Mouse (Mus musculus) thymus, postnatal 14 days (tissue): ENCODE measurements around the gene Cyb561.

Source experiments
- DNase-seq: peaks from one replicate; pipeline ENCODE4 v3.0.0; 2021

The Cyb561 gene

DNA sequence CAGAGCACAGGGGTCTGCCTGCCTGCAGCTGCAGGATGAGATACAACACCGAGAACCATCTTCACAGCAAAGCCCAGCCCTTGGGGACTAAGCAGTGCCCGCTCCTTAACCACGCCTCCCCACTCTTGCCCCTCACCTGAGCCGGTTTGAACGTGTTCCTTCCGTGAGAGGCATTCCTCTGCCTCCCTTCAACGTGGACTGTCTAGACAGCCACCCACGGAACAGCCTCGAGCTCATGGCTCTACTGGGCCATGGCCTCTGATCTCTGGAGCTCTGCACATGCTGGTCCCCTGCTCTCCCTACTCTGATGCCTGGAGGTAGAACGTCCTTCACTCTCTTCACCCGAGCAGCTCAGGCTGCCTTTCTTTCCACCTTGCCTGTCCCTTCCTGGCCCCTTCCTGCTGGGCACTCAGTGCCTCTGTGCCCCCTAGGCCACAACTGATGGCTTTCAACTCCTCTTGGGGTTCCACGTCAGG lies at the start of gene Cyb561:
TSS of gene Cyb561 (minus strand) at position 426 of the 476 bp plus-strand sequence.
- no peak for DNase-seq

- DNase-seq = peak; percentile 31
Measured at GRCm38 (mm10) chr11:106001718-106002117, 48.6 kb upstream of the Cyb561 start.

GRCm38 (mm10) chr11:106000062-106000461 lies 46.9 kb upstream of the Cyb561 start:
- no peak for DNase-seq

DNA sequence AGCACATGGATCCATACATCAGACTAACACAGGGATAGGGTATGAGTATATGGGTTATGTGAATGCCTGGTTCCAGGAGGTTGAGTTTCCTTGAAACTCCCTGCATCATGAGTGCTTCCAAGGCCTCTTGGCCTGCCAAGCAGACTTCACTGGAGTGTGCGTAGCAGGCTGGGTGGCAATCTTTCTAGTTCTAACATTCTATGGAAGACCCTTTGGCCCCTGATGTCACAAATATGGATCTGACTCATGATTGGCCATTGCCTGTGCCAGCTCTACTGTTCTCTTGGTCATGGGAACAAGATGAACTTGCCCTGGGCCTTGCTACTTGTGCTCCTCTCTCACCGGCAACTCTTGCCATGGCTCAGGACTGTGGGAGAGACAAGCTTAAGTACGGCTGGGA lies 41.2 kb upstream of the Cyb561 start, which contains the start of gene Ace3:
TSS of gene Ace3 (plus strand) at position 301 of the 400 bp plus-strand sequence.
- no peak for DNase-seq

DNA sequence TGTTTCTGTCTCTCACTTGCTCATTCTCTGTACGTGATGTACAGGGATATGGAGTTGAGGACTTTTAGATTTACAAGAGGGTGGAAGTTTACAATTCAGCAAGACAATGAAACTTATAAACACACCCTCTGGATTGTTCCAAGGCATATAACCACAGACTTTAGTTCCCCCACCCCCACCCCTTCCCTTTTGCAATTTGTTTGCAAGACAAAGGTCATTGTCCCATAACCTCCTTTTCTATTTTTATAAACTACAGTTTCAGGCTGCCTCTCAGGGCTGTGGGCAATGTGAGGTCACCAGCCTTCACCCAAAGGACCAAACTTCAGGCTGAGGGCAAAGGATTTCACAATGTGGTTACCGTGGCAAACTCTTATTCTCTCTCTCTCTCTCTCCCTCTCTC lies 37.1 kb upstream of the Cyb561 start:
- DNase-seq = no peak

- DNase-seq = no peak
Measured at GRCm38 (mm10) chr11:105989446-105989845, 36.3 kb upstream of the Cyb561 start.

DNA sequence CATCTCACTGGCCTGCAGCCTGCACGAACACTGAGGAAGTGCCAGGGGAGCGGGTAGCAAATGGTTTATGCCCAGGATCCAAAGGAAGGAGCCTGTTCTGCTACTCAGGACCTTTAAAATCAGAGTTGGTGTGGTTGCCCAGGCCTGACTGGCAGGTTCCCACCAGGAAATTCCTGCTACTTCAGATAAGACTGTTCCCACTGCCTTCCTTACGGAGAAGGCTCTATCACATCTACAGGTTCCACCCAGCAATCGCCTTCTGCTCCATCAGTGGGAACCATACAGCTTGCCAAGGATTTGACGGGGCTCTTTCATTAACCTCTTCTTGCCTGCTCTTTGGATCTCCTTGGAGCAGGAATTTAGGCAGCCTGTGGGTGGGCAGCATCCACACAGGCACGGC lies 34.3 kb upstream of the Cyb561 start:
- no peak for DNase-seq

- DNase-seq = no peak
Measured at GRCm38 (mm10) chr11:105984452-105984851, 31.3 kb upstream of the Cyb561 start.

GRCm38 (mm10) chr11:105978634-105979033 lies 25.5 kb upstream of the Cyb561 start:
- DNase-seq = no peak

DNA sequence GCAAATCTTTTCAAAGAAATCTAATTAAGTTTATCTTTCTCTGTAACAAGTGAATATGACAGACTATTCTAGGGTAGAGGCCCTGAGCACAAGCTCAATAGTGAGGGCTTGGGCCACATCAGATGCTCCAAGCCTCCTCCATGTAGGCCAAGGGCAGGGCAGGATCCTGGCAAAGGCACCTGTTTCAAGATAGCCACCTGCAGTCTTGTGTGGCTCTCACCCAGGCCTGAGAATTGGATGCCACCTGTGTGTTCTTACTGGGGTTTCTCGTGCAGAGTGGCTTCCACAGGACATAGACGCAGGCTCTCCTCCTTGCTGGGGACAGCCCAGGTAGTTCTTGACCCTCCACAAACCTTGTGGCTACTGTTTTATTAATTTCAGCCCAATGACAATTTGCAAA lies 25.1 kb upstream of the Cyb561 start:
- DNase-seq = no peak

- DNase-seq = no peak
Measured at GRCm38 (mm10) chr11:105975636-105976035, 22.5 kb upstream of the Cyb561 start.

DNA sequence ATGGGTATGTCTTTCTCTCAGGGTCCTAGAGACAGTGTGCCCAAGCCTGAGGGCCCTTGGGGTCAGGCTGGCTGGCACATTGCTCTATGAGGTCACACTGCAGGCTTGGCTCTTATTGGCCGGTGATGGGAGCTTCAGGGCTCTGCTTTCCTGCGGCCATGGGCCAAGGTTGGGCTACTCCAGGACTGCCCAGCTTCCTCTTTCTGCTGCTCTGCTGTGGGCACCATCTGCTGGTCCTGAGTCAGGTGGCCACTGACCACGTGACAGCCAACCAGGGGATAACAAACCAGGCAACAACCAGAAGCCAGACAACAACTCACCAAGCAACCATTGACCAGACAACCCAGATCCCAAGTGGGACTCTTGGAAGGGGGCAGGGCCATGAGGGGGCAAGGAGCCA lies 21.9 kb upstream of the Cyb561 start:
- no peak for DNase-seq

DNA sequence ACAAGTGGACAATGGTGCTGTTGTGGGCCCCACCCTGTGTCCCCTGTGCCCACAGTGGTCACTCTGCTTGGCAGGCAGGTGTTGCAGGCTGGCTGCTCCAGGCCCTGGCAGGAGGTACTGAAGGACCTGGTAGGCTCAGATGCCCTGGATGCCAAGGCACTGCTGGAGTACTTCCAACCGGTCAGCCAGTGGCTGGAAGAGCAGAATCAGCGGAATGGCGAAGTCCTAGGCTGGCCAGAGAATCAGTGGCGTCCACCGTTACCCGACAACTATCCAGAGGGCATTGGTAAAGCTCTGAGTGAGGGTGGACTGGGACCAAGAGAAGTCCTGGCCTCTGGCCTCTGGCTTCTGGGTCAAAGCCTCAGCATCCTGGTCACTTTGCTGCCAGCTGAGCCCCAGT lies 21.5 kb upstream of the Cyb561 start:
- no peak for DNase-seq

GRCm38 (mm10) chr11:105969516-105969915 lies 16.4 kb upstream of the Cyb561 start:
- DNase-seq = peak; percentile 30

DNA sequence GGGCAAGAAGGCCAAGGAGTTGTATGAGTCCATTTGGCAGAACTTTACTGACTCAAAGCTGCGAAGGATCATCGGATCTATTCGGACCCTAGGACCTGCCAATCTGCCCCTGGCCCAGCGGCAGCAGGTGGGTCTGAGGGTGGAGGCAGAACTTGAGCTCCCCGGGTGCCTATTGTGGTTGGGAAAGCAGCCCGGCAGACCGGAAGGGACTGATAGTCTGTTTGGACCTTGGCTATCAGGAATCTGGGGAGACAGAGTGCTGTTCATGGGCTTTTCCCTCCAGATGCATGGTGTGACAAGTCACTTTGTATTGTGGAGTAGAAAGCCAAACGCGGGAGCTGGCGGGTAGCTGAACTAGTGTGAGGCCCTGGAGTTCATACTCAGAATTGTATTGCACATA lies 15.8 kb upstream of the Cyb561 start:
- DNase-seq = no peak

DNA sequence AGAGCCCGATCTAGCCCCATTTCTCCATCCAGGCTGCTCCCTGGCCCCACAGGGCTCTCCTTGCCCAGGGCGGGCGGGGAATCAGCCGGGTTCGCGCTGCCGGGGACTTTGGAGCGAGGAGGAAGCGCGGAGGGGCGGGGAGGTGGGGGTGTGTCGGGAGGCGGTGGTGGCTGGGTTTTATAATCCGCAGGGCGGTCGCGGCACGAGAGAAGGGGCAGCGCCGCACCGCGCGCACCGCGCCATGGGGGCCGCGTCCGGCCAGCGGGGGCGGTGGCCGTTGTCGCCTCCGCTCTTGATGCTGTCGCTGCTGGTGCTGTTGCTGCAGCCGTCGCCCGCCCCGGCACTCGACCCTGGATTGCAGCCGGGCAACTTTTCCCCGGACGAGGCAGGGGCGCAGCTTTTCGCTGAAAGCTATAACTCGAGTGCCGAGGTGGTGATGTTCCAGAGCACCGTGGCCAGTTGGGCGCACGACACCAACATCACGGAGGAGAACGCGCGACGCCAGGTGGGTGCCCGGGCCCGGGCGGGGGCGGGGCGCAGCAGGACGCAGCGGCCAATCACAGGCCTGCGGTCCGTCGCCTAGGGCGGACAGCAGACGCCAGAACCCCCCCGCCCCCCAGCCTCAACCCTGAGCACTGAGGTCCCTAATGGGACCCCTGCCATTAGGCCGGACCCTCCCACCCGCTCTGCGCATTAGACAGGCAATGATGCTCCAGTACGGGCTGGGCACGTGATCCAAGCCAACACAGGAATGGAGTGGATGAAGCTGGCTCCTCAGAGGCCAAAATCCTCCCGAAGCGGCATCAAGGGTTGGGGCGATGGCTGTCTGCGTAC lies 14.8 kb upstream of the Cyb561 start, which contains the start of gene Ace:
TSS of gene Ace (plus strand) at position 205 of the 834 bp plus-strand sequence.
- no peak for DNase-seq

DNA sequence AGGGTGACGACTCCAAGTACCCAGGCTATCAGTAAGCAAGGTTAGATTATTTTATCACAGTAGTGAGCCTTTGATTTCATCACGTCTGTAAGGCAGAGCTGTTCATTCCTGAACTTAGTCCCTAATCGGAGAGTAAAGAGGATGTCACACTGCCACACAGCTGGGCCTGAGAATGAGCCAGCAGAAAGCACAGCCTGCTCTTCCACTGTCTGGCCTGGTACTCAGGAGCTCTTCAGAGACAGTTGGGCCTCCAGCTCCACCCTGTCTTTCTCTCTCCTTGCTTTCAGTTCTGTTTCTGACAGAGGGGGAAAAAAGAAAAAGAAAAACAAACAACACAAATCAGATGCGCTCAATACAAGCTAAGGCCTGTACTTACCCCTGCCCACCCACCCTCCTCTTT lies 13.2 kb upstream of the Cyb561 start:
- DNase-seq = no peak

DNA sequence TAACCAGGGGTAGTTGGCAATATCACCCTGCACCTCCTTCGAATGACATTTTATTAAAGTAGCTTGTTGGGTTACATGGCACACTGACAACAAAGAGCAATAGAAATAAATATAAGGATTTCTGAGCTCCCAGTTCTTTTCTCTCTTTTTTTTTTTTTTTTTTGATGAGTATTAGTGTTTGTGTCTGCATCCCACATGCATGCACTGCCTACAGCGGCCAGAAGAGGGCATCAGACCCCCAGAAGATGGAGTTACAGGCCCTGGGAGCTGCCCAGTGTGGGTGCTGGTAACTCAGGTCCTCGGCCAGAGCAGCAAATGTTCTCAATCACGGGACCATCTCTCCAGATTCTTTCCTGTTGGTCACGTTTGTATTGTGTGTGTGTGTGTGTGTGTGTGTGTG lies 11.6 kb upstream of the Cyb561 start:
- no peak for DNase-seq

- DNase-seq = no peak
Measured at GRCm38 (mm10) chr11:105959355-105959754, 6.2 kb upstream of the Cyb561 start.

DNA sequence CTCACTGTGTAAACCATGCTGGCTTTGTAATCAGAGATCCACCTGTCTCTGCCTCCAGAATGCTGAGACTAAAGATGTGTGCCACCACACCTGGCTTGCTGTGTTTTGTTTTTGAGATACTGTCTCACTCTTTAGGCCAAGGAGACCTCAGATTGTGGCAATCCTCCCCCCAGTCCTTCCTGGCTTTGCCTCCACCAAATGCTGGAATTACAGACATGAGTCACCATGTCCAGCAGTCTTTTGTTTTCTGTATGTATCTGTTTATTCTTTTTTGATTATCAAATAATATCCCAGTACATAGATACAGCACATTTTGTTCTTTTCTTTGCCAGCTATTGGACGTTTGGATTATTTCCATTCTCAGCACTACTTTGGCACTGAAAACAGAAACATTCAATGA lies 5.4 kb upstream of the Cyb561 start:
- DNase-seq = no peak

DNA sequence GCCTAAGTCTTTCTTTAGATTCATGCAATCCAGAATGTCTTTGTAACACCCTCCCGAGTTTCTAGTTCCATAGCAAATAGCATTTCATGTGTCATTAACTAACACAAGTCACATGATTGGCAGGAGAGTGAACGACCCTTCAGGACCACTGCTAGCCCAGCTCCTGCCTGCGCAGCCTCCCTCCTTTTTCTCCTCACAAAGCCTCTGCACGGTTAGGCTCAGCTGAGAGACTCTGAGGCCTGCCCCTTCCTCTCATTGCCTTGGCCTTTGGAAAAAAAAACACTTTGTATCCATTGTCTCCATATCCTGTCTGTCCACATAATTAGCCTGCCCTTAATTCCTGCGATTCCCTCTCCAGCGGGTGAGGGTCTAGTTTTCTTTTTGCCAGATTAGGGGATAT lies 4.4 kb upstream of the Cyb561 start:
- DNase-seq = no peak

- no peak for DNase-seq
Measured at GRCm38 (mm10) chr11:105955815-105956430, 2.8 kb upstream of the Cyb561 start.

DNA sequence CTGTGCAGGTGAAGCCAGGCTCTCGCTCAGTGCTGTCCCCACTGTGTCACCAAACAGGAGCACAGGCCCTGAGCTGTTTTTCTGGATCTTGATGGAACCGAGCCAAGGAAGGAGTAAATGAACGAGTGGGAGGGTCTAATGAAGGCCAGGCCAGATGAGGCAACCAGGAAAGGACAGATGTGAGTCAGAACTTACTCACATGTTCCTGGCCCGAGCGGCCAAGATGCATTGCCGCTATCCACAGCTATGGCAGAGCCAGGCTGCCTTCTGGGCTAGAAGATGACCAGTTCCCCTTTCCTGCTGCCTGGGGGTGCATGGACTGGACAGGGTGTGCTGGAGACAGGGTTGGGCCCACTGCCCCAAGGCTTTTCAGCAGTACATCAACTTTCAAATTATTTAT lies 266 bp upstream of the Cyb561 start:
- no peak for DNase-seq

DNA sequence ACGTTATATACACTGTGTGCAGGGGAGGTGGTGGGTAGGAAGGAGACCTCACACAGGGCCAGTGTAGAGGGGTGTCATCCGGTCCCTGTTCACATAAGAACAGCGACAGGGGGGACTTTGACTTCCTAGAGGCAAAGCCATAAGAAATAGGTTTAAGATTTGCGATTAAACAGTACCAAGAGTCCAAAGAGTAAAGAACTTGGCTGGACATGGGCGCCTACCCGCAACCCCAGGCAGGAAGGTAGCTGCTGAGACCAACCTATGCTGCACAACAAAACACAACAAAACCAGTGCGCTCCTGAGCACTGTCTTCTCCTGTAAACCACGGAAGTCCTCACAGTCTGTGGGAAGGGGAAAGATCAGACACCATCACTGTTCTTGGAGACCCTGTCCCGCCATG lies 1.0 kb downstream of the Cyb561 start:
- DNase-seq = no peak
